Mouse (Mus musculus) kidney, adult 2 months (tissue): ENCODE measurements around the gene Cstb. TPM values are rescaled to one million over a fixed set of nuclear protein-coding genes. Genes with fewer than 3 reads are reported as not detected.

Experiments used
- DNase-seq: peaks from one replicate; pipeline ENCODE4 v3.0.0; 2021
- H3K27ac ChIP-seq: fragments of 200-500 bp; 2 replicates; pipeline ENCODE4 v1.5.1; 2012; ENCODE audit warnings: low read depth, low read length, control low read depth, inconsistent platforms; ENCODE audit not compliant: insufficient read depth
- H3K27me3 ChIP-seq: fragments of 200-500 bp; replicated peaks from 2 replicates; pipeline ENCODE4 v1.6.1; 2012; ENCODE audit warnings: mild to moderate bottlenecking, moderate library complexity, low read length, inconsistent platforms; ENCODE audit not compliant: control insufficient read depth, insufficient read depth
- H3K36me3 ChIP-seq: fragments of 200-500 bp; 2 replicates; pipeline ENCODE4 v1.6.1; 2012; ENCODE audit warnings: mild to moderate bottlenecking, moderate library complexity, low read length, inconsistent platforms; ENCODE audit not compliant: control insufficient read depth, insufficient read depth
- H3K4me1 ChIP-seq: fragments of 200-500 bp; 2 replicates; pipeline ENCODE4 v1.6.1; 2011; ENCODE audit warnings: low read length; ENCODE audit not compliant: control insufficient read depth, insufficient read depth
- H3K4me3 ChIP-seq: fragments of 200-500 bp; 2 replicates; pipeline ENCODE4 v1.5.1; 2011; ENCODE audit warnings: mild to moderate bottlenecking, low read depth, low read length, control low read depth; ENCODE audit not compliant: insufficient read depth
- CTCF ChIP-seq: fragments of 200-500 bp; conservative IDR thresholded peaks from 2 replicates; pipeline ENCODE4 v1.5.1; 2011; ENCODE audit warnings: low read depth, mild to moderate bottlenecking, control low read depth, low read length, moderate library complexity, mixed read lengths; ENCODE audit not compliant: insufficient read depth, insufficient read length
- POLR2A ChIP-seq: fragments of 200-500 bp; IDR thresholded peaks from one replicate; pipeline ENCODE4 v1.6.1; 2011; ENCODE audit warnings: low read depth, low read length, control low read depth
- WGBS: fragments of 180-500 bp; shearing (Covaris S2); methylation state at CpG from one replicate; pipeline ENCODE4 v1.1.7; 2018; 5-methylcytosine and 5-hydroxymethylcytosine counted together
- polyA plus RNA-seq: library from polyadenylated mRNA; depleted of rRNA; stranded (reverse); fragments of >200 nt; gene quantifications from 2 replicates; pipeline ENCODE4 v1.2.3, GENCODE M21; 2012; rRNA removed

Cstb gene
- polyA plus RNA-seq, 1 experiment: 115 TPM

DNA sequence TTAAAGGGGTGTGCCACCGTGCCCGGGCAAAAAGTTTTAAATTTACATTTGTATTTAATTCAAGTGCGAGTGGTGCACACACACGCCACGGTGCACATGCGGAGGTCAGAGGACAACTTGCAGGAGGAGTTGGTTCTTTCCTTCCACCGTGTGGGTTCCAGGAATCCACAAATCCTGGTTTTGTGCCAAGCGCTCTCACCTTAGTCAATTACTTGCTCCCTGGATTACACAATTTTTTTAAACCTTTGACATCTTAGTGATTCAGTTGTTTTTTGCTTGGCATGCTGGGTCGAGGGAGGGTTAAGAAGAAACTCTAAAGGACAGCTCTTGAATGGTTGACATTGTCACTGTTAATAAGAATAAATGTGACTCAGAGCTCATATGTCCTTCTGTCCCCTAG is 41.2 kb downstream of the Cstb start:
- Histone ChIP-seq H3K4me3 (no peak overlapping the region), H3K36me3 (no peaks in the 10 kb centered on the region), H3K4me1 (peaks cover 26% of the 10 kb centered on the region; the same call in 1 of the 2 replicates), H3K27me3 (no peaks in the 10 kb centered on the region), H3K27ac (no peak overlapping the region)
- 36% methylated on average over 9 of the region's 9 CpGs for WGBS
- no peak for TF ChIP-seq CTCF
- no peak for TF ChIP-seq POLR2A
- peak; percentile 89 for DNase-seq

DNA sequence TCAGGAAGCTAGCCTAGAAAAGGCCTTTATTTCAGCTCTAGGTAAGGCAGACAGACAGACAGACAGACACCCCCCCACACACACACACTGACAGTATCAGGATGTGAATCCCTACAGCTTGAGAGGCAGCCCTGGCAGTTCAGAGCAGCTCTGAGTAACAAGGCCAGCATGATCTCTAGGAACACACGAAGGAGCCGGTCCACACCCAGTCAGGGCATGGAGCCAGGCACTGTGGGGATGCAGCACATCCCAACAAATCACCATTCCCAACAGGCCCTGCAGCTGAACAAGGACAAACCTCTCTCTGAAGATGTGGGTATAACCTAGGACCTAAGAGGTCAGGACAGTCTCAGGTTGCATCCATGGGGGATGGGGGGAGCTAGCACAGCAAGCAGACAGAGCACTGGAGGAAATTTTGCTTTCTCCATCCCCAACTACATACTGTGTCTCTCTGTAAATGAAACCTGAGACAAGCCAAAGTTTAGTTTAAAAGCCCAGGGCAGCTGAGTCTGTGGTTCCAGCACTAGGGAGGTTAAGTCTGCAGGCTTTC is 42.4 kb downstream of the Cstb start:
- Histone ChIP-seq H3K4me1 (peaks cover 20% of the 10 kb centered on the region; the same call in 1 of the 2 replicates), H3K4me3 (no peak overlapping the region), H3K36me3 (no peaks in the 10 kb centered on the region), H3K27ac (no peak overlapping the region), H3K27me3 (no peaks in the 10 kb centered on the region)
- TF ChIP-seq POLR2A (no peak), CTCF (no peak)
- peak; percentile 57 for DNase-seq
- 26% methylated on average over 2 of the region's 2 CpGs for WGBS

DNA sequence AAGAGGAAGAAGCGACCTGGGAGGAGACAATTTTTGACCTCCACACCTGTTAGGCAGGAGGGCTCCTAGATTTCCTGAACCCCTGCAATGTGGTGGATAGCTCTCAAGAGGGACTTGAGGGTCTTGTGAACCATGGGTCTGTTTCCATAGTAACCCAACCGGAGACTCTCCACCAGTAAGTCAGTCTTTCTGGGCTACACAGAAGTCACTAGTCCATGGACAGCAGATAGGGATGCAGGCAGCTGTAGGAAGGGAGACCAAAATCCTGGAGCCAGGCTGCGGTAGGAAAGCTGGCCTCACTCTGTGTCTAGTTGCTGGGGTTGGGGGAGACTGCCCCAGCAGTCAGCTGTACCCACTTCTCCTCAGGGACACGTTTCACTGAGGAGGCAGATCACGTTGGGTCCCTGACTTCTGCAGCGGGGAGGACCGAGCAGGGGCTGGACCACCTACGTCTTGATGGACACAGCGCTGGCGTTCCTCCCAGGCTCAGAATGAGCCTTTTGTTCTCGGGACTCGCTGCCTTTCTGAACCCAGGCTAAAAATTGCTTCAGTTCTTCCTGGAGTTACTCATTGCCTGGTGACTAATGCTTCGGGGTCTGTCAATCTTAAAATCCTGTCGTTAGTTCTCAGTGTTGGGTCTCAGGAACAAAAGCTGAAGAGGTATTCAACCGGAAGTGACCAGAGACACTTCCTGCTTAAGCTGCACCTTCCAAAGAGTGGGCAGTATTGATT is 45.3 kb downstream of the Cstb start:
- H3K36me3 ChIP-seq: no peaks in the 10 kb centered on the region
- H3K4me3 ChIP-seq: no peak overlapping the region
- H3K4me1 ChIP-seq: peaks cover 13% of the 10 kb centered on the region; the same call in 1 of the 2 replicates
- TF ChIP-seq POLR2A (no peak), CTCF (no peak)
- DNase-seq: no peak
- peak overlapping the region; percentile 26; the same call in 1 of the 2 replicates for H3K27ac ChIP-seq
- no peaks in the 10 kb centered on the region for H3K27me3 ChIP-seq
- 41% methylated on average over 15 of the region's 15 CpGs for WGBS

DNA sequence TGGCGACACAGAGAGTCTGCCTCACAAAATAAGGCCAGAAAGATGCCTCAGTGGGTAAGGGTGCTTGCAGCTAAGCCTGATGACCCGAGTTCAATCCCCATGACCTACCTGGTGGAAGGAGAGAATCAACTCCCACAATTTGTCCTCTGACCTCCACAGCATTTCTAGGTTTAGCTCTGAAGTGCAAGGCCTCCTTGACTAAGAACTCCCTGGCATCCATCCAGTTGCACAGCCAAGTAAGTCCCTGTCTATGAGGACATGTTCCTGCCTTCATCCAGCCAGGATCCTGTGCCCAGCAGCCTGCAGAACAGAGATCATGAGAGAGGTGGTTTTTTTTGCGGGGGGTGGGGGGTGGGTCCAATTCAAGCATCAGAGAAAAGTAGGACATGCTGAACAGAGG is 46.6 kb downstream of the Cstb start:
- H3K4me1 ChIP-seq: peaks cover 10% of the 10 kb centered on the region; the same call in 1 of the 2 replicates
- H3K36me3 ChIP-seq: no peaks in the 10 kb centered on the region
- no peaks in the 10 kb centered on the region for H3K27me3 ChIP-seq
- peak; percentile 50 for DNase-seq
- 75% methylated on average over 3 of the region's 3 CpGs for WGBS
- H3K27ac ChIP-seq: no peak overlapping the region
- TF ChIP-seq CTCF (no peak), POLR2A (no peak)
- no peak overlapping the region for H3K4me3 ChIP-seq

DNA sequence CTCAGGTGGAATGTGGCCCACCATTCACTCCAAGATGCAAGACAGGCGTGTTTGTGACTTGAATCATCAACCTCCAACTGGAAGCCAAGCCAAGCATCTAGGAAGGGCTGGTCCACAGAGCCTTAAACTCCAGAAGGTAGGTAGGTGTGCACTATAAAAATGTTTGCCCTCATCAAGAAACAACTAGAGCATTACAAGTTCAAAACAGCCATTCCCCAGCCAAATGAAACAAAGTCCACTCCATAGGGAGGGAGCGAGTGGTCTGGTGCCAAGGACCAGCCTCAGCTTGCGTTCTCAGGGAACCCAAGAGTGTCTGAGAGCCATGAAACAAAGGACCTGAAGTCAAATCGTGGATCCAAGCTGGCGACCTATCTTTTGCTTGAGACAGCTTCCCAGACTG is 48.0 kb downstream of the Cstb start:
- Histone ChIP-seq H3K4me3 (no peak overlapping the region), H3K4me1 (peaks cover 7% of the 10 kb centered on the region; the same call in 1 of the 2 replicates), H3K27me3 (no peaks in the 10 kb centered on the region), H3K27ac (no peak overlapping the region), H3K36me3 (no peaks in the 10 kb centered on the region)
- TF ChIP-seq CTCF (no peak), POLR2A (no peak)
- WGBS: 51% methylated on average over 5 of the region's 5 CpGs
- DNase-seq: peak; percentile 87

DNA sequence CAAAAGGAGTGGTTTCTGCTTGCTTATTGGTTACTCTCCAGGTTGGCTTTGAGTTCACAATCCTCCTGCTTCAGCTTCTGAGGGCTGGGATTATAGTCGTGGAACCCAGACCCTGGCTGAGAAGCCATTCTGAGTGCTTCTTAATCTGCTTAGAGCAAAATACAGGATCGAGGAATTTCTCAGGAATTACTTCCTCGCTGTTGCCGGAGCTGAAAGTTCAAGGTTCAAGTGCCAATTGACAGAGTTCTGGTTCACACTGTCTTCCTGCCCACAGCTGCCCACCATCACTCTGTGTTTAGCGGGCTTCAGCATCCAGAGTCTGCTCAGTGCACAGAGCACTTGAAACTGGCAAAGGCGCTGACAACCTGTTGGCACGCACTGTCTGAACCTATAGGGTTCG is 49.3 kb downstream of the Cstb start:
- TF ChIP-seq CTCF (no peak), POLR2A (no peak)
- Histone ChIP-seq H3K27me3 (no peaks in the 10 kb centered on the region), H3K4me1 (peaks cover 7% of the 10 kb centered on the region; the same call in 1 of the 2 replicates), H3K4me3 (no peak overlapping the region), H3K27ac (no peak overlapping the region), H3K36me3 (no peaks in the 10 kb centered on the region)
- 63% methylated on average over 8 of the region's 8 CpGs for WGBS
- DNase-seq: peak; percentile 82

DNA sequence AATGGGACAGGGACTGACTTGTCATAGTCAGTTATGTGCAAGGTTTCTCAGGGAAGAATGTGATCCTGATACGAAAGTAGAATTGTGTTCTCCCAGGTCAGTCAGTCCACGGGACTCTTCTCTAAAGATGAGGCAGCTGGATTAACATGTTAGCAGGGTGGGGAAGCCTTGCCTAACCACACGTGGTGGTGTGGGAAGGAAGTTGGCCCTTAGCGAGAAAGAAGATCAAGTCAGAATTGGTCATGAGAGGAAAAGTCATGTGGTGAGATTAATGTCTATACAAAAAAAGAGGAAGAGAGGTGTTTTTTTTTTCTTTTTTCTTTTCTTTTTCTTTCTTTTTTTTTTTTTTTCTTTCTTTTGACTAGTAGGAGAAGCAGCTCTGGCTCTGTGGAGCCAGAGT is 51.4 kb downstream of the Cstb start:
- no peak for TF ChIP-seq CTCF
- TF ChIP-seq POLR2A: no peak
- Histone ChIP-seq H3K36me3 (no peaks in the 10 kb centered on the region), H3K4me1 (peaks cover 7% of the 10 kb centered on the region; the same call in 1 of the 2 replicates), H3K27ac (no peak overlapping the region), H3K4me3 (no peak overlapping the region), H3K27me3 (no peaks in the 10 kb centered on the region)
- no peak for DNase-seq
- 69% methylated on average over 4 of the region's 4 CpGs for WGBS

Other genes starting within 250 kb of the Cstb start
- 7.9 and 8.2 TPM in 2 replicates for gene Pwp2, start 240.5 kb upstream of the Cstb start, polyA plus RNA-seq
- gene Trappc10, start 181.0 kb upstream of the Cstb start, polyA plus RNA-seq: 45.0 and 57.5 TPM in 2 replicates
- 460 and 530 TPM in 2 replicates for gene Agpat3, start 73.2 kb upstream of the Cstb start, polyA plus RNA-seq
- gene Rrp1, start 12.6 kb upstream of the Cstb start, polyA plus RNA-seq: 58.2 and 80.3 TPM in 2 replicates
- gene Pdxk, start 39.3 kb downstream of the Cstb start, polyA plus RNA-seq: 107 TPM in 2 replicates
- not detected in 2 replicates for gene Olfr1358, start 91.8 kb downstream of the Cstb start, polyA plus RNA-seq
- 53.5 and 60.6 TPM in 2 replicates for gene Ilvbl, start 148.7 kb downstream of the Cstb start, polyA plus RNA-seq
- 23.6 and 28.8 TPM in 2 replicates for gene Syde1, start 166.3 kb downstream of the Cstb start, polyA plus RNA-seq
- not detected in 2 replicates for gene Olfr1357, start 192.4 kb downstream of the Cstb start, polyA plus RNA-seq